Mouse (Mus musculus) myocyte (in vitro differentiated cells): ENCODE measurements around the gene Snrnp40. TPM values are rescaled to one million over a fixed set of nuclear protein-coding genes. Genes with fewer than 3 reads are reported as not detected.

Experiments used
- H3K27me3 ChIP-seq: one replicate; pipeline ENCODE4 v1.6.1; 2011; ENCODE audit not compliant: control insufficient read depth, insufficient read depth, insufficient read length
- H3K36me3 ChIP-seq: one replicate; pipeline ENCODE4 v1.6.1; 2011; ENCODE audit not compliant: control insufficient read depth, insufficient read depth
- H3K4me2 ChIP-seq: one replicate; pipeline ENCODE4 v1.6.1; 2011; ENCODE audit warnings: low read depth, control low read depth
- H3K4me3 ChIP-seq: one replicate; pipeline ENCODE4 v1.5.1; 2011; ENCODE audit warnings: mild to moderate bottlenecking, control low read depth, moderate library complexity
- H3K79me2 ChIP-seq: one replicate; pipeline ENCODE4 v1.6.1; 2011; ENCODE audit not compliant: control insufficient read depth, insufficient read depth
- H3ac ChIP-seq: one replicate; pipeline ENCODE4 v1.6.1; 2011; ENCODE audit not compliant: control insufficient read depth, insufficient read length
- CEBPB ChIP-seq: IDR thresholded peaks from 2 replicates; pipeline ENCODE4 v1.6.1; 2011; ENCODE audit warnings: mild to moderate bottlenecking, moderate library complexity; ENCODE audit not compliant: poor library complexity, insufficient read depth, severe bottlenecking
- E2F4 ChIP-seq: IDR thresholded peaks from one replicate; pipeline ENCODE4 v1.6.1; 2011; ENCODE audit warnings: mild to moderate bottlenecking, control low read depth, moderate library complexity; ENCODE audit not compliant: insufficient read depth
- MAX ChIP-seq: IDR thresholded peaks from one replicate; pipeline ENCODE4 v1.6.1; 2011; ENCODE audit warnings: low read depth, mild to moderate bottlenecking, control low read depth
- MYOD1 ChIP-seq, 3 experiments: IDR thresholded peaks; one replicate each; pipeline ENCODE4 v1.6.1; 2011; ENCODE audit warnings: control low read depth in 2 of 3, low read depth in 2 of 3, mild to moderate bottlenecking in 2 of 3, moderate library complexity in 1 of 3; ENCODE audit not compliant: insufficient read length in 2 of 3, control insufficient read depth in 1 of 3
- MYOG ChIP-seq, 3 experiments: IDR thresholded peaks; one replicate each; pipeline ENCODE4 v1.6.1; 2011; ENCODE audit warnings: control low read depth in 2 of 3, low read depth in 2 of 3, mild to moderate bottlenecking in 2 of 3; ENCODE audit not compliant: insufficient read length in 2 of 3, control insufficient read depth in 1 of 3, insufficient read depth in 1 of 3
- POLR2A ChIP-seq: IDR thresholded peaks from one replicate; pipeline ENCODE4 v1.6.1; 2011; ENCODE audit warnings: low read depth, mild to moderate bottlenecking, control low read depth, moderate library complexity; ENCODE audit not compliant: insufficient read length
- POLR2AphosphoS2 ChIP-seq: IDR thresholded peaks from one replicate; pipeline ENCODE4 v1.6.1; 2011; ENCODE audit warnings: low read depth, control low read depth; ENCODE audit not compliant: insufficient read length
- REST ChIP-seq: IDR thresholded peaks from one replicate; pipeline ENCODE4 v1.6.1; 2011; ENCODE audit warnings: mild to moderate bottlenecking, control low read depth, moderate library complexity; ENCODE audit not compliant: insufficient read depth, insufficient read length
- SRF ChIP-seq: IDR thresholded peaks from one replicate; pipeline ENCODE4 v1.6.1; 2011; ENCODE audit warnings: low read depth; ENCODE audit not compliant: control insufficient read depth, insufficient read length
- TCF12 ChIP-seq: IDR thresholded peaks from one replicate; pipeline ENCODE4 v1.6.1; 2011; ENCODE audit warnings: mild to moderate bottlenecking, control low read depth; ENCODE audit not compliant: poor library complexity, insufficient read depth, severe bottlenecking
- TCF3 ChIP-seq: IDR thresholded peaks from one replicate; pipeline ENCODE4 v1.6.1; 2011; ENCODE audit warnings: low read depth, control low read depth; ENCODE audit not compliant: insufficient read length
- USF1 ChIP-seq: IDR thresholded peaks from one replicate; pipeline ENCODE4 v1.6.1; 2011; ENCODE audit warnings: low read depth, mild to moderate bottlenecking, control low read depth, moderate library complexity
- polyA plus RNA-seq: library from polyadenylated mRNA; unstranded; fragments of >200 nt; fragmentation: generic; extraction: Trizol; gene quantifications from one replicate; pipeline ENCODE4 v1.2.1, GENCODE M21; 2012; ENCODE audit warnings: missing spikeins

Snrnp40 gene
- polyA plus RNA-seq, 1 experiment = 37.8 TPM

DNA sequence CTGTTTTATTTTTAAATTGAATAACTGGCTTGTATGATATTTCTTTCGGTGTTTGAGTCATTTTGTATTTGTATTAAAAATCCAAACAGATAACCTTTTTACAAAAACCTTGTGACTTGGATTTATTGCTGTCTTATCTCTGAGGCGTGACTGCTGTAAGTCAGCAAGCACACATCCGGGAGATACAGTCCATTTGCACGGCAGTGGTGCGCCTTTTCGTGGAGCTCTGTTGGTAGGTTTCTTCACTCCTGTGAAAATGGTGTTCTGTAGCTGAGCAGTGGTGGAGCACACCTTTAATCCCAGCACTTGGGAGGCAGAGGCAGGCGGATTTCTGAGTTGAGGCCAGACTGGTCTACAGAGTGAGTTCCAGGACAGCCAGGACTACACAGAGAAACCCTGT lies 30.0 kb downstream of the Snrnp40 start:
- no peak for TF ChIP-seq REST
- TF ChIP-seq POLR2AphosphoS2 = no peak
- TF ChIP-seq USF1 = no peak
- TF ChIP-seq MYOD1 (IDR thresholded peaks at IDR 0.05; ENCODE audit: control insufficient read depth in 1 of 3, insufficient read length in 2 of 3, low read depth in 2 of 3) = no peak
- TF ChIP-seq POLR2A = no peak
- no peak for TF ChIP-seq MYOG (IDR thresholded peaks at IDR 0.05; ENCODE audit: control insufficient read depth in 1 of 3, insufficient read depth in 1 of 3, insufficient read length in 2 of 3, low read depth in 2 of 3)
- no peak for TF ChIP-seq CEBPB
- TF ChIP-seq E2F4 = no peak
- no peak for TF ChIP-seq SRF
- TF ChIP-seq TCF3 = no peak
- TF ChIP-seq TCF12 = no peak
- TF ChIP-seq MAX = no peak
- H3ac ChIP-seq = no peak overlapping the region
- H3K79me2 ChIP-seq = no peaks in the 10 kb centered on the region
- H3K36me3 ChIP-seq = peaks cover 28% of the 10 kb centered on the region
- no peak overlapping the region for H3K4me2 ChIP-seq
- H3K27me3 ChIP-seq = no peaks in the 10 kb centered on the region
- no peak overlapping the region for H3K4me3 ChIP-seq

DNA sequence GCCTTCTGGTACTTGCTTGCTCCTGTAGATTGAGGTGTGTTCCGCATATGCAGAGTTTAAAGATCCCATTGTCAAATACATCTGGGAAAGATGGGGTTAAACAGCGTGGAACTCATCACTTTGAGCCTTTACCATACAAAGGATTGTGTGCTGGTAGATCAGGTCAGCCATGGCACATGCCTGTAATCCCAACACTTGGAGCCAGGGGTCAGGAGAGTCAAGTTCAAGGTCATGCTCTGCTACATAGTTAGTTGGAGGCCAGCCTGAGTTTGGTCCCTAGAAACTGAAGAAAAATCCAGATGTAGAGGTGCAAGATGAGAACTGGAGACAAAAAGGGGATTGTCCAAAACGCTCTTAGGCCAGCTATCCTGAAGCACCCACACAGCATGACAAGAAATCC lies 31.3 kb downstream of the Snrnp40 start:
- peaks cover 19% of the 10 kb centered on the region for H3K36me3 ChIP-seq
- no peak overlapping the region for H3K4me3 ChIP-seq
- TF ChIP-seq POLR2AphosphoS2 (no peak), CEBPB (no peak), MAX (no peak), MYOG (IDR thresholded peaks at IDR 0.05; ENCODE audit: control insufficient read depth in 1 of 3, insufficient read depth in 1 of 3, insufficient read length in 2 of 3, low read depth in 2 of 3) (no peak), E2F4 (no peak), POLR2A (no peak), REST (no peak), TCF12 (no peak), USF1 (no peak), SRF (no peak), TCF3 (no peak), MYOD1 (IDR thresholded peaks at IDR 0.05; ENCODE audit: control insufficient read depth in 1 of 3, insufficient read length in 2 of 3, low read depth in 2 of 3) (no peak)
- H3K27me3 ChIP-seq = no peaks in the 10 kb centered on the region
- no peak overlapping the region for H3ac ChIP-seq
- no peaks in the 10 kb centered on the region for H3K79me2 ChIP-seq
- no peak overlapping the region for H3K4me2 ChIP-seq

Other genes starting within 250 kb of the Snrnp40 start
- gene Hcrtr1, start 220.8 kb upstream of the Snrnp40 start, polyA plus RNA-seq = not detected
- gene Tinagl1, start 185.0 kb upstream of the Snrnp40 start, polyA plus RNA-seq = 1.6 TPM
- not detected for gene Gm853, start 137.7 kb upstream of the Snrnp40 start, polyA plus RNA-seq
- gene Serinc2, start 80.9 kb upstream of the Snrnp40 start, polyA plus RNA-seq = 120 TPM
- gene Fabp3, start 51.5 kb upstream of the Snrnp40 start, polyA plus RNA-seq = 71.9 TPM
- gene Gm10570, start 51.5 kb upstream of the Snrnp40 start, polyA plus RNA-seq = 0.24 TPM
- 24.0 TPM for gene Zcchc17, start 189 bp upstream of the Snrnp40 start, polyA plus RNA-seq
- gene Nkain1, start 214.0 kb downstream of the Snrnp40 start, polyA plus RNA-seq = 19.6 TPM